Mouse (Mus musculus): Measurements from ENCODE around the gene Ugt1a1.

GRCm38 (mm10) chr1:88255989-88256754 is 44.4 kb downstream of the Ugt1a1 start:
- no peak for TF ChIP-seq CTCF (IDR thresholded peaks at IDR 0.05; ENCODE audit: control insufficient read depth, insufficient read depth, insufficient read length)
- TF ChIP-seq MAX (IDR thresholded peaks at IDR 0.05), result no peak
